Mouse (Mus musculus): Measurements from ENCODE around the gene Ddx19a.
"Not testable (repeated sequence)": the region's sequence is repeated elsewhere in the genome, so short reads cannot be mapped to it uniquely, and the experiment has no call there.

Ddx19a gene

DNA sequence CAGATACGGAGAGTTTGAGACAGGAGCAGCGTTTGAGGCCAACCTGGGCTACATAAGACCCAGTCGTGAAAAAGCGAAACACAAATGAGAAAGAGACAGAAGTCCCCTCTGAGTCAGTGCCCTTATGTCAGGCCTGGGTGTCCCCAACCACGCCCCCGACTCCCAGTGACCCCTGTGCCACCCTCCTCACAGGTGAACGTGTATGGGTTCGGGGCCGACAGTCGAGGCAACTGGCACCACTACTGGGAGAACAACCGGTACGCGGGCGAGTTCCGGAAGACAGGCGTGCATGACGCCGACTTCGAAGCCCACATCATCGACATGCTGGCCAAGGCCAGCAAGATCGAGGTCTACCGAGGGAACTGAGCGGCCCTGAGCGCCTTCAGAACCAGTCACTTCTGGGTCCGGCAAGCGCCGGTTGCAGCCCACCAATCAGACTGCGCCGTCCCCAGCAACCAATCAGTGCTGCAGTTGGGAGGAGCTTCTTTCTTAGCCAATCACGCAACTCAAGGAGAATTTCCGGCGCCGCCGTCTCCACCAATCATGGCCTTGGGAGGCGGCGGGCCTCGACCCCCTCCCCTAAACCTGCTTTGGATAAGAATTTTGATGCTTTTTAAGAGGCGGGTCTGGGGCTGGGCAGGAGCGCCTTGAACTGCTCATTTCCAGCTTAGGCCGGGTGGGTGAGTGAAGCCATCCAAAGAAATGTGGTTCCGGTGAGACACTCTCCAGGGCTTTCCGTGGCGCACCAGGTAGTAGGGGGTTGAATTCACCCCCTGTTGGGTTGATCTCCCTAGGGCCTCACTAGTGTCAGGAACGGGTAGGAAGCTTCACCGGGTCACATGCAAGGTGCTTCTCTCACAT lies 27.5 kb downstream of the Ddx19a start:
- DNase-seq (ENCODE audit: low read depth, low spot score): peak; percentile 95

DNA sequence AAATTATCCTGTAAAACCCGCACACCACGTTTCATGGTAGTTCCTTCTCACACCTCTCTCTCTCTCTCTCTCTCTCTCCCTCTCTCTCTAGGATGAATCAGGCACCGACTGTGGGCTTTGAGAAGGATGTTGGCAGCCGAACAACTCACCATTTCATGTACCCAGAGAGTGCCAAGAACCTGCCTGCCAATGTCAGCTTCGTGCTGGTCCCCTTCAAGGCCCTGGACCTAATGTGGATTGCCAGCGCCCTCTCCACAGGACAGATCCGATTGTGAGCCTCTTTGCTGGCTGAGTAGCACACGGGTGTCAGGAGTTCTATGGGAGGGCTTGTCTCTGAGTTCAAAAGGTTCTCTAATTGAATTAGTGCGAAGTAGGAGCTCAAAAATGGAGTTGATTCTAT lies 30.3 kb downstream of the Ddx19a start:
- DNase-seq (ENCODE audit: low read depth, low spot score): no peak

- no peak for DNase-seq (ENCODE audit: low read depth, low spot score)
Measured at GRCm38 (mm10) chr8:110966586-110966985, 31.0 kb downstream of the Ddx19a start.

DNA sequence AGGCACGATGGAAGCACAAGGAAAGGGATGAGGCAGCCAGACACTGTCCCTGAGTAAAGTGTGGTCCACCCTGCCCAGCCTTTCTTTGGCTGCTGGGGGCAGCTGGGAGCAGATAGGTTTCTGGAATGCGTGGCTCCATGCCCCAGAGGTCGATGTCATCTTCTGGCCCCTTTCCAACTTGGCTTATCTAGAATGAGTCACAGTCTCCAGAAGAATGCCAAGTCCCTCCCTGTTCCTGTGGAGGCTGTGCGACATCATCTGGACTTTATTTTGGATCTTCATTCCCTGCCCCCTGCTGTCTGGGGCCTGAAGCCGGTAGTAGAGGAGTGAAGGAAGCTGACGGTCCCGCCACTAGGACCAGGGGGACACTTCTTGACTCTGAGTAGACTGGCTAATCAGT lies 32.0 kb downstream of the Ddx19a start:
- DNase-seq (ENCODE audit: low read depth, low spot score): peak; percentile 18

DNA sequence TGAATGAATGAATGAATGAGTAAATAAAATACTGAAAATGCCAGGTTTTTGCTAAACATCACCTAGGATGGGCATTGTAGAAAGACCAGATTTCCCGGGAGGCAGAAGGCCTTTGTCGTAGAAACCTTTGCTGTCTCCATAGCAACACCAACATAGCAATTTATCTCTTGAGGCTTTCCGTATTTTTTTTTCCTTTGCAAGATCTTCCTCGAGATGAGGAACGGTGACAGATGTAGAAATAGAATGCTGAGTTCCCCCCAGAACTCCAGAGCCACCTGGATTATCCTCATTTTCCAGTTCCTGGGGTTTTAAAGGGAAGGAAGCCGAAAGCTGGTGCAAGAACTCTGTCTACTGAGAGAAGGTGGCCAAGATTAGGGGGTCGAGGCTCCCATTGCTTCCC lies 32.9 kb downstream of the Ddx19a start:
- DNase-seq (ENCODE audit: low read depth, low spot score): no peak

DNA sequence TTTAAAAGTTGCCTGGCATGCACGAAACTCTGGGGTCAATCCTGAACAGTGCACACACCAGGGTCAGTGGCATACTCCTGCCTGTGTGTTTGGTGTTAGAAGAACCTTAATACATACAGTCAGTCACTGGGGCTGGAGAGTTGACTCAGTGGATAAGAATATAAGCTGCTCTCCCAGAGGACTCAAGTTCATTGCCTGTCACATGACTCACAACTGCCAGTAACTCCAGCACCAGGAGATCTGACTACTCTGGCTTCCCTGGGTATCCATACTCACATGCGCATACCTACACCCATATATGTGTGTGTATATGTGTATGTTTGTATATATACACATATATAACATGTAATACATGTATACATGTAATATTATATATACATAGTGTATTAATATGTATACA lies 34.5 kb downstream of the Ddx19a start:
- no peak for DNase-seq (ENCODE audit: low read depth, low spot score)

DNA sequence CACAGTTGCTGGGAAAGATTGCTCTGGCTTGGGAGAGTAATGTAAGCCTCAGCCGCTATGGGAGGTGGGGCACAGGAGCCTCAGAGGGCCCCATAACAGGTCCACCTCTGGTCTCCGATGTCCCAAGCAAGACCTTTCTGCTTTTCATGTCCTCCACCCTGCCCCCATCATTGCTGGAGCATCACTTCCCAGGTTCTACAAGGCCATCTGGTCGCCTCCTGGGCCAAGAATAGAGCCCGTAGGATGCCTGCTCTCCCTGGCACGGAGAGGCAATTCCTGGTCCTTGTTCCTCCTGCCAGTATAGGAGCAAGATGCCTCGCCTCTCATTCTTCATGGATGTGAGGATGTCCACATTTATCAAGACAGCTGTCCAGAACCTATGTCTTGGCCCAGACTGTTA lies 37.7 kb downstream of the Ddx19a start:
- DNase-seq (ENCODE audit: low read depth, low spot score): no peak

GRCm38 (mm10) chr8:110959071-110959780 lies 38.4 kb downstream of the Ddx19a start:
- DNase-seq (ENCODE audit: low read depth, low spot score): no peak

DNA sequence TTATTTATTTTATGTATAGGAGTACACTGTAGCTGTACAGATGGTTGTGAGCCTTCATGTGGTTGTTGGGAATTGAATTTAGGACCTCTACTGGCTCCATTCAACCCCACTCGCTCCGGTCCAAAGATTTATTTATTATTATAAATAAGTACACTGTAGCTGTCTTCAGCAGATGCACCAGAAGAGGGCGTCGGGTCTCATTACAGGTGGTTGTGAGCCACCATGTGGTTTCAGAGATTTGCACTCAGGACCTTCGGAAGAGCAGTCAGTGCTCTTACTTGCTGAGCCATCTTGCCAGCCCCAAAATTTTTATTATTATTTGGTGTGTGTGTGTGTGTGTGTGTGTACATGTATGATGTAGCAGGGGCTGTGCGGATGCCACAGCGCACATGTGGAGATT lies 39.0 kb downstream of the Ddx19a start:
- not testable (repeated sequence) for DNase-seq (ENCODE audit: low read depth, low spot score)

GRCm38 (mm10) chr8:110958135-110958534 lies 39.5 kb downstream of the Ddx19a start:
- DNase-seq (ENCODE audit: low read depth, low spot score): no peak

DNA sequence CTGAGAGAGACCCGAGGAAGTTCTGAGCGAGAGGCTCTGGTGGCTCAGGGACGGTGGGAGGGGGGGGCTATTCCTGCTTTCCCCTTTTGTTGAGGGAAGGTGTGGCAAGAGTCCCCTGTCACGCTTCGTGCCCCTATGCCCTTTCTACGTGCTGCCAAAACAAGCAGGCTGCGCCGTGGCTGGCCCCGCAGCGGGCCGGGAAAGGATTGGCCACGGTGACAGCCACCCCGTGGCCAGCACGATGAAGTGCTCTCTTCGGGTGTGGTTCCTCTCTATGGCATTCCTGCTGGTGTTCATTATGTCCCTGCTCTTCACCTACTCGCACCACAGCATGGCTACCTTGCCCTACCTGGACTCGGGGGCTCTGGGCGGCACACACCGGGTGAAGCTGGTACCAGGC lies 40.1 kb downstream of the Ddx19a start:
- no peak for DNase-seq (ENCODE audit: low read depth, low spot score)

DNA sequence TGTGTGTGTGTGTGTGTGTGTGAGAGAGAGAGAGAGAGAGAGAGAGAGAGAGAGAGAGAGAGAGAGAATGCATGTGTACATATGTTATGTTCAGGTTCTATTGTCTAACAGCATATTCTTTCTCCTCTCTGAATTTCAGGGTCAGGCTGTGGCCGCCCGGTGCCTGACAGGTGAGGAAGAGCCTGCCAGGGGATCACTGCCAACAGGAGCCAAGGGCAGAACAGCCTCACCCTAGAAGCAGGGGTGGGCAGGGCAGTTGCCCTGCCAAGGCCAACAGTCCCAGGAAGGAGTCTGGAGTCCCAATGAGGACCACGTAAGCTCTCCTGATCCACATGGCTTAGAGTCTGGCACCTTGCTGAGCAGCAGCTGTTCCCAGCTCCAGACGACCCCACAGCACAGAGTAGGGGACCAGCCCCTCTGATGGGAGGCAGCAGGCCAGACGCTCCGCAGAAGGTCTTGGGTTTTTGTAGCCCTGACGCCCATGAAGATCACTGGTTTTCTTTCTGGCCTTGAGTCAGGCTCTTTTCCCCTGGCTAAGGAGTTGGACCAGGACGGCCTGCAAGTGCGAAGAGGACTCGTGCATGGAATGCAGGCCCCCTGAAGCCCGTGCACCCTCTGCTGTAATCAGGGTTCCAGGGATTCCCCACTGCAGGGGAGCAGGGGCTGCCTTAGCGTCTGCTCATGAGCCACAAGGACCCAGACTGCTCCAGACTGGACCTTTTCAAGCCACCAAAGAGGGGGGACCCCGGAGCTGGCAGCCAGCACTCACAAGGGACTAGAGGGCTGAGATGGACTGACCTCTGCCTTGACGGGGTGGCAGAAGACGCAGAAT lies 40.8 kb downstream of the Ddx19a start:
- DNase-seq (ENCODE audit: low read depth, low spot score): no peak

- DNase-seq (ENCODE audit: low read depth, low spot score): no peak
Measured at GRCm38 (mm10) chr8:110954776-110955175, 42.8 kb downstream of the Ddx19a start.

DNA sequence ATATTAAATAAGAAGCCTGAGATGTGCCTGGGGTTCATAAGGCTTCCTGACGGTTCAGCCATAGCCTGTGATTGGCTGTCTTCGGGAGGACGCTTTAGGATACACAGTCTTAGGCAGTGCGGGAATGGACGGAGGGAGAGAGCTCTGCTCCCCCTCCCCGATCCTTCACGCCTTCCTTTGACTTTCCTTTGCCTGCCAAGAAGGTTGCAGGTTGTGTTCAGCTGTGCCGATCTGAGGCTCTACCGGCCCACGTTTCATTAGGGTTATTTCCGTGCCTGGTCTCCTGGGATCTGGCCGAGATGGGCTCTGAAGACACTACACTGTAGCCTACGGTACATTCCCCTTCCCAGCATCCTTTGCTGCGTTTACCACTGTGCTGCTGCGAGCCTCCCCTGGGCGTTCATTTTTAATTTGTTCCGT lies 47.5 kb downstream of the Ddx19a start:
- DNase-seq (ENCODE audit: low read depth, low spot score): no peak

DNA sequence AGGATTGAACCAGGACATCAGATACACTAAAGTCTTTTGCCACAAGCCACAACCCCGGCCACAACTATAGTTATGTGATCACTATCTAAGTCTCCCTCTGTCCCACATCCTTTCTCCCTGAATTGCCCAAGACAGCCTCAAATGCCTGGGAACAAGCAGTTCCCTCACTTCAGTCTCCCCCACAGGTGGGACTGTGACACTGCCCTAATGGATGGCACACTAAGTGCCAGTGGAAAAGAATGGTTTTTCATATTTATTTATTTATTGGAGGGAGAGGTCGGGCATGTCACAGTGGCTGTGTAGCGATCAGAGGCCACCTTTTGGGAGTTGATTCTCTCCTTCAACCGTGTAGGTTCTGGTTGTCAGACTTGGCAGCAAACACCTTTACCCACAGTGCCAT lies 51.9 kb downstream of the Ddx19a start:
- no peak for DNase-seq (ENCODE audit: low read depth, low spot score)

- no peak for DNase-seq (ENCODE audit: low read depth, low spot score)
Measured at GRCm38 (mm10) chr8:110944276-110944876, 53.2 kb downstream of the Ddx19a start.

DNA sequence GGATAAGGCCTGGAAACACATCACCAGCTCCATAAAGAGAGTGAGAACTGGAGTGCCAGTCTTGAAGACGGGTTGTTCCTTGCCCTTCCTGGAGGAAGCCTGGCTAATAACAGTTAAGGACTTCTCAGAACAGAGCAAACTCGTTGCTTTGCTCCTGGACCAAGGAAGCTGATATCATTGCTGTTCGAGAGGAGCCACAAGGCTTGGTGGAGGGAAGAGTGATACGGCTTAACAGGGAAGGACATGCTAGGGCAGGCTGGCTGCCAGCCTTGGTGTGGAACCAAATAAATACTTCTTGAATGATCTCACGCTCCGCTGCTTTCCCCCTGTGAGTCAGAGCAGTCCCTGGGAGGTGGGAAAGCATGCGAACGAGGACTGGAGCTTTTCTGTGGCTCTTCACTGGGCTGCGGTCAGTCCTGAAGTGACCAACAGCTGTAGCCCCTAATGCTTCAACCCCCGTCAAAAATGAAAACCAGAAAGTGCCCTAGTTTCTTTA lies 56.1 kb downstream of the Ddx19a start:
- no peak for DNase-seq (ENCODE audit: low read depth, low spot score)

DNA sequence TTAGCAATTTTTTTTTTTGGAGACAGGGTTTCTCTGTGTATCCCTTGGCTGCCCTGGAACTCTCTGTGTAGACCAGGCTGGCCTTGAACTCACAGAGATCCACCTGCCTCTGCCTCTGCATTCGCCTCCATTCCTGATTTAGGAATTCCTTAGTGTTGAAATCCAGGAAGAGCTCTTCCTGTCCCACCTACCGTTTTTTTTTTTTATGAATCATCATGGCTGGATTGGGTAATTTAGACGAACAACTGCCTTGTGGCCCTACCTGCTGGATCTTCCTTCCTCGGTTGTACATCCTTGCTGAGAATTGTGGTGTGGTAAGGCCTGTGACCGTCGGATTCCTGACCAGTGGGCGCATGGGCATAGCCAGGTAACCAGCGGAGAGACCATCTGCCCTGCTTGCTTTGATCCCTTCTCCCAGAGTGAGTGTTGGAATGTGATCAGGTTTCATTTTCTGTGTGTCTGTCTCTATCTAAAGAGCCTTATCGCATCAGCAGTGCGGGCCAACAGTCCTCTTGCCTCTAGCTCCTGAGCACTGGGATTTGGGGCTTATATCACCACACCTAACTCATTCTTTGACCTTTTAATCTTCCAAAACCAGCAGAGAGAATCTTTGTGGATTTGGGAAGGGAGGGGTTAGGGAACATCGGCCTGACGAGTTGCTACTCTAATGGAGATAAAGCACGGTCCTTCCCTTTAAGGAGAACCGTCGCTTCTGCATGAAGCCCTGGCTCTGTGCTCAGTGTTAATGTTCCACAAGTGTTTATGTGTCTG lies 56.7 kb downstream of the Ddx19a start:
- no peak for DNase-seq (ENCODE audit: low read depth, low spot score)

DNA sequence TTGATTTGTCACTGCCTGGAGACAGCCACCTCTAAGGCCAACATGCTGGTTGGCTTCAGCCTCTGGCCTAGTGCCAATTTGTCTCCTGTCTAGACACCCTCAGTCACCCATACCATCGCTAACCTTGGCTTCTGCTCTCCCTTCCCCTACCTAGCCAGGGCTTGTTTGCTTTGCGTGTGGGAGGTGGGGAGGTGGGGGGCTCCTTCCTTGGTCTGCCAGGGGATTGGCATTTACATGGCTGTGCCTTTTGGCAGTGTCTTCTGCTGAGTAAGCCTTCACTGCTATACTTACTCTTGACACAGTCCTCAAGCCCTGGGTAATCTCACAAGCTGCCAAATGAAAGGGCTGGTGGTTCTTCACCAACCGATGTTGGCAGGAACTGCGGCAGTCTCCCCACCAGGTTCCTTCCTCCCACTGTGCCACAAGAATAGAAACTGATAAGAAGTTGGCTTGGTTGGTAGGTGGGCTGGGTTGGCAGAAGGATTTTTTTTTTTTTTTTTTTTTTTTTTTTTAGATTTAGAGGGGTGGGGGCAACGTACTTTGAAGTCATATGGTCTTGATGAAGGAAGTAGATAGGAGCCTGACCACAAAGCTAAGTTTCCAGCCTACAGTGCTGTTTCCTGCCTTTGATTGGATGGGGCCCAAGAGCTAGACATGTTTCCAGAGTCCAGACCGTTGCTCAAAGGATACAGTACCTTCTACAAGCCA lies 58.6 kb downstream of the Ddx19a start:
- no peak for DNase-seq (ENCODE audit: low read depth, low spot score)

DNA sequence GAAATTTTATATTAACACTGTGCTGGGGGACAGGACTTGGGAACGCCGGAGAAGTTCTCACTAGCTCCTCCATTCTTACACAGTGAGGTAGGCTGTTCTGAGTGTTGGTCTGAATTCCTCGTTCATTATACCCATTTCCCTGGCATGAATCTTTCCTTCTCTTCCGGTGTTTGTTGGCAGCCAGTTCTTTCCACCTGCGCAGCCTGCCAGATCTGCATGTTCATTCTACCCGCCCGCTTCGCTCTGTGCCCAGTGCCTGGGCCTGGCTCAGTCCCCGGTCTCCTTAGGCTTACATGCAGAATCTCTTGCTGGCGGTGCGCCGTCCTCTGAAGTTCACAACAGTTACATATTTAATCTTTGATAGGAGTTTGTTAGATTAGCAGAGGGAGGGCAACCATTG lies 61.4 kb downstream of the Ddx19a start:
- no peak for DNase-seq (ENCODE audit: low read depth, low spot score)
